Mouse (Mus musculus) heart, postnatal 0 days (tissue): ENCODE measurements around the gene Itga10.
"Not testable (repeated sequence)": the region's sequence is repeated elsewhere in the genome, so short reads cannot be mapped to it uniquely, and the experiment has no call there.

ENCODE experiments used
- CTCF ChIP-seq: IDR thresholded peaks from 2 replicates; pipeline ENCODE4 v1.5.1; 2016; ENCODE audit warnings: antibody characterized with exemption, control low read depth, low read depth
- EP300 ChIP-seq: IDR thresholded peaks from 2 replicates; pipeline ENCODE4 v1.6.1; 2016; ENCODE audit warnings: antibody characterized with exemption, low read depth

DNA sequence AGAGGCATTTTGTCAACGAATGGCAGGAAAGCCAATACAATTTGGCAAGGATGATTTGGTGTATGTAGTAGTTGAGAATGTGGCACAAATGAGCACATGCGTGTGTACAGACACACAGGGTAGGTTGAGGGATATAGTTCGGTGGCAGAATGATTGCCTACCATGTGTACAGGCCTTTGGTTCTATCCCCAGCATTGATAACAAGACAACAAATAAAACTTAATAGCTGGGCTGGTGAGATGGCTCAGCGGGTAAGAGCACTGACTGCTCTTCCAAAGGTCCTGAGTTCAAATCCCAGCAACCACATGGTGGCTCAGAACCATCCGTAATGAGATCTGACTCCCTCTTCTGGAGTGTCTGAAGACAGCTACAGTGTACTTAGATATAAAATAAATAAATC, 40.7 kb downstream of the Itga10 start:
- TF ChIP-seq EP300, CTCF: not testable (repeated sequence)
